In the genomic region with DNA sequence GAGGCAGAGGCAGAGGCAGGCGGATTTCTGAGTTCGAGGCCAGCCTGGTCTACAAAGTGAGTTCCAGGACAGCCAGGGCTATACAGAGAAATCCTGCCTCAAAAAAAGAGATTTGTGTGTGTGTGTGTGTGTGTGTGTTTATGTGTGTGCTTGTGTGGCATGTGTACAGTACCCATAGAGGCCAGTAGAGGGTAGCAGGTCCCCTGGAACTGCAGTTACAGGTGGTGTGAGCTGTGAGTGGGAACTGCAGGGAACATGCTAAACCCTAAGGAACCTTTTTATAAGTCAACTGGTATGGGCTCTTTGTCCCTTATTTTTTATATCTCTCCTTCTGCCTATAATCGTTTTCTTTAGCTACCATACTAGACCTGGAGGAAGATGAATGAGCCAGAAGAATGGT, we compare ENCODE assay signal across 13 mouse cellular contexts. TPM values are rescaled to one million over a fixed set of nuclear protein-coding genes. Genes with fewer than 3 reads are reported as not detected.
DNase-seq lines count a peak whose midpoint lies in the region; ATAC-seq and TF ChIP-seq lines count a peak whose summit lies in the region.
"Had no signal": no experiment of that assay in that cellular context is flagged by ENCODE, and none has a peak within 500 bp of the region (broad histone marks: within the 10 kb centered on the region; RNA-seq: fewer than 3 reads in every experiment).

No protein-coding gene starts in this region.

- 78% methylated on average over 1 of the region's 3 CpGs for WGBS in kidney, adult 2 months
- 59% methylated on average over 1 of the region's 3 CpGs for WGBS in liver, embryonic 14.5 days (ENCODE audit: insufficient replicate concordance)
- WGBS in forebrain, embryonic 12.5 days, result 79% methylated on average over 3 of the region's 3 CpGs

- H3K27me3 ChIP-seq in kidney, adult 2 months (replicated peaks; ENCODE audit: control insufficient read depth, insufficient read depth, low read length), result no peaks in the 10 kb centered on the region
- no peaks in the 10 kb centered on the region; the same call in 1 of the 2 replicates for H3K27me3 ChIP-seq in liver, embryonic 14.5 days (ENCODE audit: control insufficient read depth, insufficient read depth, low read length)
- H3K27me3 ChIP-seq in forebrain, embryonic 12.5 days, result peaks cover 34% of the 10 kb centered on the region

- no peak for DNase-seq in kidney, adult 2 months
- no peak for DNase-seq in kidney, adult 8-10 months
- DNase-seq in B cell, adult 2 months, result peak; percentile 42 to 52
- peak; percentile 79 for DNase-seq in ES-CJ7 (ENCODE audit: low read depth, low spot score)
- no peak for DNase-seq in liver, embryonic 14.5 days (ENCODE audit: low read depth in 3 of 3, low spot score in 3 of 3)
- DNase-seq in kidney, postnatal 4 days, result no peak
- DNase-seq in frontal cortex, postnatal 14 days (ENCODE audit: low spot score in 2 of 2), result no peak
- DNase-seq: layer of hippocampus, adult 9-11 months had no signal

- no peak overlapping the region for H3K4me2 ChIP-seq in liver, embryonic 14.5 days (ENCODE audit: low read depth)
- H3K4me2 ChIP-seq in forebrain, embryonic 12.5 days, result no peak overlapping the region
- H3K4me2 ChIP-seq: heart, embryonic 13.5 days had no signal

- no peaks in the 10 kb centered on the region for H3K36me3 ChIP-seq in kidney, adult 2 months (ENCODE audit: control insufficient read depth, insufficient read depth, low read length)
- no peaks in the 10 kb centered on the region for H3K36me3 ChIP-seq in liver, embryonic 14.5 days (replicated peaks; ENCODE audit: control insufficient read depth, insufficient read depth, low read depth)
- no peaks in the 10 kb centered on the region for H3K36me3 ChIP-seq in forebrain, embryonic 12.5 days (replicated peaks)
- H3K36me3 ChIP-seq: embryonic facial prominence, embryonic 10.5 days; heart, embryonic 13.5 days had no signal

- peak; percentile 44 for TF ChIP-seq CTCF in kidney, adult 2 months (conservative IDR thresholded peaks at IDR 0.05; ENCODE audit: insufficient read depth, insufficient read length, low read depth, low read length)
- TF ChIP-seq CTCF in liver, embryonic 14.5 days (IDR thresholded peaks at IDR 0.05; ENCODE audit: low read depth), result peak; percentile 61

- no peaks in the 10 kb centered on the region for H3K4me1 ChIP-seq in kidney, adult 2 months (ENCODE audit: control insufficient read depth, insufficient read depth, low read length)
- peaks cover 4 to 5% of the 10 kb centered on the region in 2 experiments for H3K4me1 ChIP-seq in liver, embryonic 14.5 days (replicated peaks; ENCODE audit: control insufficient read depth in 2 of 2, insufficient read depth in 2 of 2, low read length in 1 of 2)
- peaks cover 5% of the 10 kb centered on the region for H3K4me1 ChIP-seq in forebrain, embryonic 12.5 days

- no peak overlapping the region for H3K4me3 ChIP-seq in kidney, adult 2 months (ENCODE audit: insufficient read depth, low read depth, low read length)
- H3K4me3 ChIP-seq in liver, embryonic 14.5 days (ENCODE audit: insufficient read depth in 1 of 2, low read depth in 2 of 2, low read length in 2 of 2), result no peak overlapping the region
- H3K4me3 ChIP-seq in forebrain, embryonic 12.5 days (replicated peaks), result no peak overlapping the region
- H3K4me3 ChIP-seq: embryonic facial prominence, embryonic 10.5 days; heart, embryonic 13.5 days; megakaryocyte, embryonic 14.5 days had no signal

- H3K27ac ChIP-seq in kidney, adult 2 months (ENCODE audit: insufficient read depth, low read depth, low read length), result no peak overlapping the region
- H3K27ac ChIP-seq in liver, embryonic 14.5 days, result no peak overlapping the region
- H3K27ac ChIP-seq in forebrain, embryonic 12.5 days, result no peak overlapping the region
- H3K27ac ChIP-seq: embryonic facial prominence, embryonic 10.5 days; heart, embryonic 13.5 days had no signal

- no peak overlapping the region for H3K9ac ChIP-seq in liver, embryonic 14.5 days (replicated peaks)
- H3K9ac ChIP-seq in forebrain, embryonic 12.5 days, result no peak overlapping the region
- H3K9ac ChIP-seq: heart, embryonic 13.5 days had no signal

- no peak for ATAC-seq in liver, embryonic 14.5 days (ENCODE audit: insufficient read depth)
- ATAC-seq in forebrain, embryonic 12.5 days (ENCODE audit: low FRiP score), result no peak
- ATAC-seq: intestine, embryonic 16.5 days had no signal

- no peaks in the 10 kb centered on the region for H3K9me3 ChIP-seq in liver, embryonic 14.5 days (ENCODE audit: control insufficient read depth, low read length)
- no peaks in the 10 kb centered on the region for H3K9me3 ChIP-seq in forebrain, embryonic 12.5 days
- H3K9me3 ChIP-seq: embryonic facial prominence, embryonic 10.5 days; heart, embryonic 13.5 days had no signal

- no peak for TF ChIP-seq POLR2A in kidney, adult 2 months (IDR thresholded peaks at IDR 0.05; ENCODE audit: low read depth, low read length)

- TF ChIP-seq EP300 in liver, embryonic 14.5 days (IDR thresholded peaks at IDR 0.05; ENCODE audit: low read depth), result no peak

RNA-seq across cellular contexts. Expression of a gene that starts 3.8 kb away (rescaled TPM):
- 46.0 and 49.5 TPM in 2 replicates for polyA plus RNA-seq in kidney, adult 2 months (2012; rRNA removed)
- 13.0 TPM in 2 replicates for polyA plus RNA-seq in liver, embryonic 14.5 days (2012; rRNA removed)
- polyA plus RNA-seq in liver, embryonic 14.5 days (2014; fragmentation: Nextera tagmentation; extraction: Ambion mirVana), result 23.7 and 32.4 TPM in 2 replicates
- 72.0 and 80.2 TPM in 2 replicates for polyA plus RNA-seq in forebrain, embryonic 12.5 days (2016; fragmentation: Nextera tagmentation; extraction: Ambion mirVana)

RNA-seq across cellular contexts. Expression of a gene that starts 49.0 kb away (rescaled TPM):
- 2.9 and 4.4 TPM in 2 replicates for polyA plus RNA-seq in kidney, adult 2 months (2012; rRNA removed)
- polyA plus RNA-seq in liver, embryonic 14.5 days (2012; rRNA removed), result 5.9 and 6.0 TPM in 2 replicates
- 6.9 and 7.8 TPM in 2 replicates for polyA plus RNA-seq in liver, embryonic 14.5 days (2014; fragmentation: Nextera tagmentation; extraction: Ambion mirVana)
- 1.3 and 1.5 TPM in 2 replicates for polyA plus RNA-seq in forebrain, embryonic 12.5 days (2016; fragmentation: Nextera tagmentation; extraction: Ambion mirVana)

Comparison
In these comparisons a context has a peak if more than half of its experiments do, and no peak if none do; other contexts are left out.
1. DNase-seq: peak in B cell, adult 2 months (2 of 2) and ES-CJ7 (single experiment); none in kidney, adult 2 months (single experiment), kidney, adult 8-10 months (0 of 2), liver, embryonic 14.5 days (0 of 3), kidney, postnatal 4 days (0 of 2) and frontal cortex, postnatal 14 days (0 of 2).